ENCODE assay signal across 8 mouse cellular contexts in the genomic region with DNA sequence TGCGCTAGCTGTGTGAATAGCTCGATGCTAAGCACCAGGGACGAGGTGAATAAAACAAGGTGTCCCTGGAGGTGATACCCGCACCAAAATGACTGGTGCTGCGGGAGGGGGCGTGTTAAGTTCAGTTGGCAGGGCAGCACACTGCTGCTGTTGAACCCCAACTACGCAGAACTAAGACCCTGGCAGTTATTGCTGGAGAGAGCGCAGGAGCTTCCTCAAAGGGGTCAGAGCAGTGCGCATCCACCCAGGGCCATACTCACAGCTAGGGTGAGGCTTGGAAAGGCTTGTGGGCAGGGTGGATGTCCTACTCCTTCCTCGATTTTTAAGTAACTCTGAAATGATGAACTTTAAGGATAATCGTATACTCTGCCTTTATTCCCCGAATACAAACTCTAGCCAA. TPM values are rescaled to one million over a fixed set of nuclear protein-coding genes. Genes with fewer than 3 reads are reported as not detected.
DNase-seq lines count a peak whose midpoint lies in the region; ATAC-seq and TF ChIP-seq lines count a peak whose summit lies in the region.

No protein-coding gene starts in this region.

- peak; percentile 21; the same call in 1 of the 2 replicates for ATAC-seq in forebrain, embryonic 14.5 days
- peak; percentile 2; the same call in 1 of the 2 replicates for ATAC-seq in liver, embryonic 15.5 days (ENCODE audit: insufficient read depth)

- 19% methylated on average over 12 of the region's 12 CpGs for WGBS in forebrain, embryonic 14.5 days
- WGBS in liver, embryonic 15.5 days (ENCODE audit: insufficient replicate concordance): 17% methylated on average over 12 of the region's 12 CpGs

- no peaks in the 10 kb centered on the region for H3K27me3 ChIP-seq in forebrain, embryonic 14.5 days (replicated peaks; ENCODE audit: control insufficient read depth, insufficient read depth, low read length)
- H3K27me3 ChIP-seq in liver, embryonic 15.5 days: peaks cover 29% of the 10 kb centered on the region

- intact Hi-C loops in gastrocnemius, adult 2 months (cut with DNase I): loop anchor here (1.0 kb wide), 1 partner anchor 13 kb away; no protein-coding TSS in a partner anchor

- no peak for DNase-seq in gastrocnemius, adult 2 months
- DNase-seq in gastrocnemius, postnatal 4 days (ENCODE audit: low spot score in 2 of 2): no peak
- DNase-seq in CD8-positive naive resting alpha-beta T cell, adult 2 months (ENCODE audit: low read depth in 2 of 2, low spot score in 2 of 2): peak; percentile 5 to 6
- no peak for DNase-seq in forebrain, embryonic 14.5 days (ENCODE audit: low spot score)
- DNase-seq in adrenal gland, adult 8-10 months: no peak
- DNase-seq in frontal cortex, postnatal 10 days (ENCODE audit: low spot score in 2 of 2): no peak
- DNase-seq in cerebellum, adult 18-20 months: no peak

- no peaks in the 10 kb centered on the region for H3K4me1 ChIP-seq in forebrain, embryonic 14.5 days (ENCODE audit: control insufficient read depth, insufficient read depth, low read length)
- H3K4me1 ChIP-seq in liver, embryonic 15.5 days (replicated peaks): peaks cover 7% of the 10 kb centered on the region

- H3K36me3 ChIP-seq in forebrain, embryonic 14.5 days (ENCODE audit: control insufficient read depth, insufficient read depth, low read length): peaks cover 12% of the 10 kb centered on the region
- H3K36me3 ChIP-seq in liver, embryonic 15.5 days (replicated peaks): 0 out of 2 replicates have a peak, but pooled peaks cover 5% of the 10 kb centered on the region

- peak overlapping the region; percentile 91 for H3K4me3 ChIP-seq in gastrocnemius, adult 2 months
- peak overlapping the region; percentile 61 for H3K4me3 ChIP-seq in forebrain, embryonic 14.5 days (ENCODE audit: low read depth, low read length)
- H3K4me3 ChIP-seq in liver, embryonic 15.5 days (replicated peaks): peak overlapping the region; percentile 63

- no peaks in the 10 kb centered on the region for H3K9me3 ChIP-seq in forebrain, embryonic 14.5 days (replicated peaks; ENCODE audit: control insufficient read depth, low read length)
- H3K9me3 ChIP-seq in liver, embryonic 15.5 days (replicated peaks): no peaks in the 10 kb centered on the region

- peak overlapping the region; percentile 87 for H3K27ac ChIP-seq in gastrocnemius, adult 2 months
- no peak overlapping the region for H3K27ac ChIP-seq in forebrain, embryonic 14.5 days (ENCODE audit: low read depth, low read length)
- no peak overlapping the region for H3K27ac ChIP-seq in liver, embryonic 15.5 days (replicated peaks)

- H3K9ac ChIP-seq in forebrain, embryonic 14.5 days (ENCODE audit: low read length): peak overlapping the region; percentile 75
- peak overlapping the region; percentile 41 for H3K9ac ChIP-seq in liver, embryonic 15.5 days

- no peak for TF ChIP-seq CTCF in gastrocnemius, adult 2 months (IDR thresholded peaks at IDR 0.05)

- H3K4me2 ChIP-seq in forebrain, embryonic 14.5 days (ENCODE audit: low read length): peak overlapping the region; percentile 77
- H3K4me2 ChIP-seq in liver, embryonic 15.5 days: peak overlapping the region; percentile 75

RNA-seq across cellular contexts. Expression of a gene that starts 0.5 kb away (rescaled TPM):
- 1 to 10 TPM; 6.1 to 7.7 TPM for total RNA-seq in gastrocnemius, adult 2 months (2021)
- 10 to 100 TPM; 10.2 to 10.4 TPM for total RNA-seq in gastrocnemius, postnatal 4 days (2021)
- 8.3 and 8.4 TPM in 2 replicates for polyA plus RNA-seq in forebrain, embryonic 14.5 days (2014; fragmentation: Nextera tagmentation; extraction: Ambion mirVana)
- 4.0 and 4.3 TPM in 2 replicates for polyA plus RNA-seq in liver, embryonic 15.5 days (2015; fragmentation: Nextera tagmentation; extraction: Ambion mirVana)
- 10 to 100 TPM; 18.4 to 33.8 (median 20.6) TPM for total RNA-seq in adrenal gland, adult 8-10 months (2022)

RNA-seq across cellular contexts. Expression of a gene that starts 12.0 kb away (rescaled TPM):
- total RNA-seq in gastrocnemius, adult 2 months (2021): not detected
- total RNA-seq in gastrocnemius, postnatal 4 days (2021): not detected
- polyA plus RNA-seq in forebrain, embryonic 14.5 days (2014; fragmentation: Nextera tagmentation; extraction: Ambion mirVana): not detected in 2 replicates
- polyA plus RNA-seq in liver, embryonic 15.5 days (2015; fragmentation: Nextera tagmentation; extraction: Ambion mirVana): not detected in 2 replicates
- under 1 TPM in 1 of 4 experiments, not detected in 3; 0.23 TPM for total RNA-seq in adrenal gland, adult 8-10 months (2022)

Comparison
In these comparisons a context has a peak if more than half of its experiments do, and no peak if none do; other contexts are left out.
1. DNase-seq: peak in CD8-positive naive resting alpha-beta T cell, adult 2 months (2 of 2); none in gastrocnemius, adult 2 months (single experiment), gastrocnemius, postnatal 4 days (0 of 2), forebrain, embryonic 14.5 days (single experiment), adrenal gland, adult 8-10 months (single experiment), frontal cortex, postnatal 10 days (0 of 2) and cerebellum, adult 18-20 months (0 of 2).
2. Peak in every context shown above with its lines, with median percentiles within 50 percentile points of each other: H3K4me3 ChIP-seq.